Mouse (Mus musculus) megakaryocyte, embryonic 14.5 days (primary cell): Measurements from ENCODE around the gene Fhdc1.

Source experiments
- FLI1 ChIP-seq: IDR thresholded peaks from 2 replicates; pipeline ENCODE4 v1.6.1; 2012; ENCODE audit warnings: low read length, inconsistent platforms, mixed read lengths
- GATA1 ChIP-seq: IDR thresholded peaks from 3 replicates; pipeline ENCODE4 v1.6.1; 2012; ENCODE audit warnings: mixed read lengths, low read length, inconsistent platforms, borderline replicate concordance

- TF ChIP-seq GATA1 (no peak), FLI1 (no peak)
Observed at GRCm38 (mm10) chr3:84502101-84502500, 21.9 kb upstream of the Fhdc1 start.
